Mouse (Mus musculus): Measurements from ENCODE around the gene Prlh. TPM values are rescaled to one million over a fixed set of nuclear protein-coding genes. Genes with fewer than 3 reads are reported as not detected.

The Prlh gene
- polyA plus RNA-seq, 1 experiment, result not detected

DNA sequence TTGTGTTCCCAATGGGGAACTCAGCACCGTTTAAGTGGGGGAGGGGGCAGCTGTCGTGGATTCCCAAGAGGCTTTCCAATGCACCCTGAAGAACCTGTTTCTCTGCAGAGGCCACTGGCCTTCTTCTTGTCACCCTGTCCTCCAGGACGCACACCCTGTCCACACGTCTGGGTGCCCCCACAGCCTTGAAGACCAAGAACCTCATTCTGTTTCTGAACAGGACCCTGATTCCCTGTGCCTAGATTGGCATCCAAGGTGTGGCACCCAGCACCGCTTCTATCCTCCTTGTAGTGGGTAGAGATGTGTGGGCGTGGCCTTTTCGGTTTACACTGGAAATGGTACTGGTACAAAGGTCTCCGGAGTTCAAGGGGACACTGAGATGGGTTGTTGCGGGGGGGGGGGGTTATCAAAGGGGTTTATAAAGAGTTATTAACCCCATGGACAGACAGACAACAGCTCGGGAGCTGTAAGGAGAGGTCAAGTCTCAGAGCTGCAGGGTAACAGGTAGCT is 17.0 kb downstream of the Prlh start:
- no peaks in the 10 kb centered on the region for H3K79me3 ChIP-seq (ENCODE audit: low read depth)
- TF ChIP-seq CEBPB (IDR thresholded peaks at IDR 0.05; ENCODE audit: low read depth) (no peak), CTCF (IDR thresholded peaks at IDR 0.05; ENCODE audit: control insufficient read depth, insufficient read depth, insufficient read length) (no peak), USF1 (IDR thresholded peaks at IDR 0.05; ENCODE audit: low read depth) (no peak), MYOG (IDR thresholded peaks at IDR 0.05; ENCODE audit: control insufficient read depth, extremely low read depth, insufficient read length) (no peak), FOSL1 (IDR thresholded peaks at IDR 0.05; ENCODE audit: insufficient read depth, low read length, poor library complexity, severe bottlenecking) (no peak), MAX (IDR thresholded peaks at IDR 0.05) (no peak), MYOD1 (IDR thresholded peaks at IDR 0.05; ENCODE audit: control insufficient read depth, insufficient read length, low read depth) (no peak)
- no peaks in the 10 kb centered on the region for H3K36me3 ChIP-seq (ENCODE audit: control insufficient read depth, insufficient read depth)
- H3K79me2 ChIP-seq (ENCODE audit: control insufficient read depth, insufficient read depth), result no peaks in the 10 kb centered on the region
- H3ac ChIP-seq (ENCODE audit: control insufficient read depth, insufficient read length, low read depth), result no peak overlapping the region
- H3K27me3 ChIP-seq (ENCODE audit: control insufficient read depth, insufficient read depth, insufficient read length), result no peaks in the 10 kb centered on the region
- no peak overlapping the region for H3K4me3 ChIP-seq (ENCODE audit: insufficient read depth, poor library complexity, severe bottlenecking)

GRCm38 (mm10) chr1:90972911-90973573 is 20.1 kb downstream of the Prlh start:
- H3ac ChIP-seq (ENCODE audit: control insufficient read depth, insufficient read length, low read depth), result peak overlapping the region; percentile 10
- no peak overlapping the region for H3K4me3 ChIP-seq (ENCODE audit: insufficient read depth, poor library complexity, severe bottlenecking)
- H3K79me2 ChIP-seq (ENCODE audit: control insufficient read depth, insufficient read depth), result no peaks in the 10 kb centered on the region
- TF ChIP-seq MYOG (IDR thresholded peaks at IDR 0.05; ENCODE audit: control insufficient read depth, extremely low read depth, insufficient read length), result no peak
- TF ChIP-seq FOSL1 (IDR thresholded peaks at IDR 0.05; ENCODE audit: insufficient read depth, low read length, poor library complexity, severe bottlenecking), result no peak
- no peak for TF ChIP-seq USF1 (IDR thresholded peaks at IDR 0.05; ENCODE audit: low read depth)
- TF ChIP-seq CTCF (IDR thresholded peaks at IDR 0.05; ENCODE audit: control insufficient read depth, insufficient read depth, insufficient read length), result peak; percentile 82
- TF ChIP-seq CEBPB (IDR thresholded peaks at IDR 0.05; ENCODE audit: low read depth), result no peak
- TF ChIP-seq MYOD1 (IDR thresholded peaks at IDR 0.05; ENCODE audit: control insufficient read depth, insufficient read length, low read depth), result no peak
- peak; percentile 82 for TF ChIP-seq MAX (IDR thresholded peaks at IDR 0.05)
- H3K79me3 ChIP-seq (ENCODE audit: low read depth), result no peaks in the 10 kb centered on the region
- H3K36me3 ChIP-seq (ENCODE audit: control insufficient read depth, insufficient read depth), result no peaks in the 10 kb centered on the region
- H3K27me3 ChIP-seq (ENCODE audit: control insufficient read depth, insufficient read depth, insufficient read length), result no peaks in the 10 kb centered on the region

GRCm38 (mm10) chr1:90973574-90973911 is 20.6 kb downstream of the Prlh start:
- Histone ChIP-seq H3K27me3 (ENCODE audit: control insufficient read depth, insufficient read depth, insufficient read length) (no peaks in the 10 kb centered on the region), H3K79me2 (ENCODE audit: control insufficient read depth, insufficient read depth) (no peaks in the 10 kb centered on the region), H3ac (ENCODE audit: control insufficient read depth, insufficient read length, low read depth) (no peak overlapping the region), H3K79me3 (ENCODE audit: low read depth) (no peaks in the 10 kb centered on the region), H3K36me3 (ENCODE audit: control insufficient read depth, insufficient read depth) (no peaks in the 10 kb centered on the region), H3K4me3 (ENCODE audit: insufficient read depth, poor library complexity, severe bottlenecking) (no peak overlapping the region)
- TF ChIP-seq MYOD1 (IDR thresholded peaks at IDR 0.05; ENCODE audit: control insufficient read depth, insufficient read length, low read depth) (peak; percentile 68), CTCF (IDR thresholded peaks at IDR 0.05; ENCODE audit: control insufficient read depth, insufficient read depth, insufficient read length) (no peak)

- H3K79me2 ChIP-seq (ENCODE audit: control insufficient read depth, insufficient read depth), result no peaks in the 10 kb centered on the region
- TF ChIP-seq FOSL1 (IDR thresholded peaks at IDR 0.05; ENCODE audit: insufficient read depth, low read length, poor library complexity, severe bottlenecking) (peak; percentile 28), USF1 (IDR thresholded peaks at IDR 0.05; ENCODE audit: low read depth) (peak; percentile 31), MYOD1 (IDR thresholded peaks at IDR 0.05; ENCODE audit: control insufficient read depth, insufficient read length, low read depth) (peak; percentile 91), MAX (IDR thresholded peaks at IDR 0.05) (no peak)
Measured at GRCm38 (mm10) chr1:90974906-90975649, 22.2 kb downstream of the Prlh start.

GRCm38 (mm10) chr1:90975960-90976359 is 23.1 kb downstream of the Prlh start:
- Histone ChIP-seq H3ac (ENCODE audit: control insufficient read depth, insufficient read length, low read depth) (no peak overlapping the region), H3K79me2 (ENCODE audit: control insufficient read depth, insufficient read depth) (no peaks in the 10 kb centered on the region), H3K79me3 (ENCODE audit: low read depth) (no peaks in the 10 kb centered on the region), H3K27me3 (ENCODE audit: control insufficient read depth, insufficient read depth, insufficient read length) (no peaks in the 10 kb centered on the region), H3K36me3 (ENCODE audit: control insufficient read depth, insufficient read depth) (no peaks in the 10 kb centered on the region), H3K4me3 (ENCODE audit: insufficient read depth, poor library complexity, severe bottlenecking) (no peak overlapping the region)
- TF ChIP-seq MYOG (IDR thresholded peaks at IDR 0.05; ENCODE audit: control insufficient read depth, extremely low read depth, insufficient read length) (no peak), MAX (IDR thresholded peaks at IDR 0.05) (no peak), FOSL1 (IDR thresholded peaks at IDR 0.05; ENCODE audit: insufficient read depth, low read length, poor library complexity, severe bottlenecking) (no peak), USF1 (IDR thresholded peaks at IDR 0.05; ENCODE audit: low read depth) (no peak), CTCF (IDR thresholded peaks at IDR 0.05; ENCODE audit: control insufficient read depth, insufficient read depth, insufficient read length) (no peak), CEBPB (IDR thresholded peaks at IDR 0.05; ENCODE audit: low read depth) (no peak), MYOD1 (IDR thresholded peaks at IDR 0.05; ENCODE audit: control insufficient read depth, insufficient read length, low read depth) (no peak)

More at GRCm38 (mm10) chr1:90974906-90975649, 22.2 kb downstream of the Prlh start:
- Histone ChIP-seq H3K36me3 (ENCODE audit: control insufficient read depth, insufficient read depth) (no peaks in the 10 kb centered on the region), H3K4me3 (ENCODE audit: insufficient read depth, poor library complexity, severe bottlenecking) (no peak overlapping the region), H3K79me3 (ENCODE audit: low read depth) (no peaks in the 10 kb centered on the region), H3K27me3 (ENCODE audit: control insufficient read depth, insufficient read depth, insufficient read length) (no peaks in the 10 kb centered on the region), H3ac (ENCODE audit: control insufficient read depth, insufficient read length, low read depth) (no peak overlapping the region)

Data from C2C12 (cell line).